Mouse (Mus musculus): ENCODE results near the gene Pja2. TPM values are rescaled to one million over a fixed set of nuclear protein-coding genes. Genes with fewer than 3 reads are reported as not detected.

The Pja2 gene
- 49.6 and 50.9 TPM in 2 replicates for polyA plus RNA-seq (2015; fragmentation: Nextera tagmentation; extraction: Ambion mirVana)

DNA sequence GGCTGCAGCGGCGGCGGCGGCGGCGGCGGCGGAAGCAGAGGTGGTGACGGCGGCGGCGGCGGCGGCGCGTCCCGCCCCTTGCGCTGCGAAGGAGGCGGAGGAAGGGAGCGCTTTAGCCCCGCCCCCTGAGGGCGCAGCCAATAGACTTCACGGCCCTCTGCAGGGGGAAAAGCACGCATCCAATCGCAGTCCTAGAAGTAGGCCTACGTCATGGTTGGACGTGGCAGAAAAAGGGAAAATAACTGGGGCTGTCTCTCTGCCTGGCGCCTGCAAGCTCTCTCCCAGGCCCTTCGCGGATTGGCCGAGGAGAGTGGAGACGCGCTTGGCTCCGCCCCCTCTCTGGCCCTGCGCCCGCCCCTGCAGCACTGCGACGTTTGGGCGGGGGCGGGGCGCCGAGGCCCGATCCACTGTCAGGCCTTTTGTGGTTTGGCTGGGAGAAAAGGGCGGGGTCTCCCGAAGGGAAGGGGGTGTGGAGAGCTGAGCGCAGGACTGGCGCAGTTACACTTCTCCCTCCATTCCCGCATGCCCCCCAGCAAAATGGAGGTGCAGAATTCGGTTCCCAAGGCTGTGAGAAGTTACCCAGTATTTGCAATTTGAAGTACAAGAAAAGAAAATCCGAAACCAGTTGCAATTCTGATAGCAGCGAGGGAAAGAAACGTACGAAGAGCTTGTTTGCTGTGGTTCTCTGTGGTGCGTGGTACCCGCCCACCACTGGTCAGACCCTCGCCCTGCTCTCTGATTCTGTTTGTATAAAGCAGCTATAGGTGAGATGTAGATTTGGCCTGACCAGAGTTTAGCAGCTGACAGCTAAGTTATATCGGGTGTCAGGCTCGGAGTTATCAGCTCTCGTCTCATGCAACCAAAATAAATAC lies at the start of gene Pja2:
Gene Pja2, minus strand, starts transcription at position 19 of the 872 bp plus-strand sequence.
- H3K4me1 ChIP-seq (ENCODE audit: control insufficient read depth, insufficient read depth, low read length), result peaks cover 5% of the 10 kb centered on the region
- WGBS, result under 1% methylated on average over 42 of the region's 60 CpGs

DNA sequence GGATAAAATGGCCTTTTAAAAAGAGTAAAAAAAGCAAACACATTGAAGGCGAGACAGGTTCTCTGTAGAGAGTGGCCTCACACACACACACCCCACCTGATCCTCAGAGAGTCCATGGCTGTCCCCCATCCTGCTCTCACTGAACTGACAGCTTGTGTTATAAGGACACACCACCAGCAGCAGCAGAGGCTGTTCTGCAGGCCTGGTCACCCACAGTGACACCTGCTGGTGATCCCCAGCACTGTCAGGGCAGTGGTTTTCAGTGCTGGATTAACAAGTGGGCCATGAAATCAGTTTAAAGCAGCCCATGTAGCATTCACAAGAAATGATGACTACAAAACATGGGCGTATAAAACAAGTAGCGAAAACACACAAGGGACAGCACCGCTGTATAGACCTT lies 43.6 kb upstream of the Pja2 start:
- no peak overlapping the region for H3K9ac ChIP-seq (ENCODE audit: low read depth, low read length)
- no peak overlapping the region for H3K4me3 ChIP-seq (ENCODE audit: low read length)
- no peaks in the 10 kb centered on the region for H3K4me1 ChIP-seq (ENCODE audit: control insufficient read depth, insufficient read depth, low read length)
- no peaks in the 10 kb centered on the region for H3K36me3 ChIP-seq (ENCODE audit: control insufficient read depth, insufficient read depth, low read length)
- H3K9me3 ChIP-seq (ENCODE audit: control insufficient read depth, low read length), result no peaks in the 10 kb centered on the region
- no peak overlapping the region for H3K27ac ChIP-seq (ENCODE audit: low read length)
- ATAC-seq, result peak; percentile 63; the same call in 1 of the 2 replicates
- H3K27me3 ChIP-seq (replicated peaks; ENCODE audit: control insufficient read depth, insufficient read depth, low read length), result no peaks in the 10 kb centered on the region
- H3K4me2 ChIP-seq (ENCODE audit: low read depth, low read length), result no peak overlapping the region
- WGBS, result 71% methylated on average over 4 of the region's 4 CpGs

More for the DNA sequence above, at the start of gene Pja2:
- Histone ChIP-seq H3K4me3 (ENCODE audit: low read length) (peak within 1 kb of the TSS; percentile 99), H3K27me3 (replicated peaks; ENCODE audit: control insufficient read depth, insufficient read depth, low read length) (no peaks in the 10 kb centered on the region), H3K4me2 (ENCODE audit: low read depth, low read length) (peak within 1 kb of the TSS; percentile 88), H3K36me3 (ENCODE audit: control insufficient read depth, insufficient read depth, low read length) (no peaks in the 10 kb centered on the region), H3K9me3 (ENCODE audit: control insufficient read depth, low read length) (no peaks in the 10 kb centered on the region), H3K27ac (ENCODE audit: low read length) (peak within 1 kb of the TSS; percentile 98), H3K9ac (ENCODE audit: low read depth, low read length) (peak within 1 kb of the TSS; percentile 98)
- ATAC-seq, result peak; percentile 100

DNA sequence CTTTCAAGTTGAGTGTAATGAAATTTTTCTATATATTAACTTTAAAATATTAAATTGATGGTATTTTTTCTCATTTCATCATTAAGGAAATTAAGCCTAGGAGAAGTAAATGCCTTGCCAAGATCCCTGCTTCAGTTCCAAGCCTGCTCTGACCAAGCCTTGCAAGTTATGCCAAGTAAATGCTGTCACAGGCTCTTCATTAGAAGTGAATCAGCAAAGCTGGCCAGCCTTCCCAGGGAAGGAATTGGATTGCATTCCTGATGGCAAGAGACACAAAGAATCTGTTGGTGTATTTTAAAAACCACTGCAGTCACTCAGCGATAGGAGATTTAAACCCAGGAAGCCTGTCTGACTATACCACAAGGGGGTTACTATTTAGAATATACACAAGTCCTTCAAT lies 32.0 kb upstream of the Pja2 start:
- no peak overlapping the region for H3K4me2 ChIP-seq (ENCODE audit: low read depth, low read length)
- H3K9me3 ChIP-seq (ENCODE audit: control insufficient read depth, low read length), result no peaks in the 10 kb centered on the region
- no peaks in the 10 kb centered on the region for H3K36me3 ChIP-seq (ENCODE audit: control insufficient read depth, insufficient read depth, low read length)
- no peaks in the 10 kb centered on the region for H3K4me1 ChIP-seq (ENCODE audit: control insufficient read depth, insufficient read depth, low read length)
- ATAC-seq, result no peak
- H3K9ac ChIP-seq (ENCODE audit: low read depth, low read length), result no peak overlapping the region
- WGBS, result 62% methylated on average over 1 of the region's 1 CpGs
- H3K4me3 ChIP-seq (ENCODE audit: low read length), result no peak overlapping the region
- H3K27me3 ChIP-seq (replicated peaks; ENCODE audit: control insufficient read depth, insufficient read depth, low read length), result no peaks in the 10 kb centered on the region
- H3K27ac ChIP-seq (ENCODE audit: low read length), result no peak overlapping the region

DNA sequence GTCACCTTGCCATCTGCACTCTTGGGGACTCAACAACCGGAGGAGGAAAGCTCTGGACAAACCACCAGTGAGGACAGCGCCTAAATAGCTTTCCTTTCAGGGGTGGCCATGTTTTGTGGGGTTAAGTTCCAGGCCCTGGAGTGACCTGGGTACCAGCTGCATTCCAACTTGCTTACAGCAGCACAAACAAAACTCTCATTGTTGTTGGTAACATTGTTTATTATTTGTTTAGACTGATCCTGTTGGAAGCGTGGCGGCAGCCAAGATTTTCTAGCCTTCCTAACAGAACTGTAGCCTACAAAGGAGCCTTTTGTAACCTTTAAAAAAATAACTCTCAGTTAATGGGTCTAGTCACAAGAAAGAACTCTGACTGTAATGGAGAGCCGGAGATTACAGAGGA lies 30.9 kb upstream of the Pja2 start:
- ATAC-seq, result no peak
- H3K4me3 ChIP-seq (ENCODE audit: low read length), result no peak overlapping the region
- no peaks in the 10 kb centered on the region for H3K9me3 ChIP-seq (ENCODE audit: control insufficient read depth, low read length)
- no peaks in the 10 kb centered on the region for H3K27me3 ChIP-seq (replicated peaks; ENCODE audit: control insufficient read depth, insufficient read depth, low read length)
- no peak overlapping the region for H3K4me2 ChIP-seq (ENCODE audit: low read depth, low read length)
- 72% methylated on average over 5 of the region's 5 CpGs for WGBS
- no peaks in the 10 kb centered on the region for H3K4me1 ChIP-seq (ENCODE audit: control insufficient read depth, insufficient read depth, low read length)
- no peaks in the 10 kb centered on the region for H3K36me3 ChIP-seq (ENCODE audit: control insufficient read depth, insufficient read depth, low read length)
- no peak overlapping the region for H3K9ac ChIP-seq (ENCODE audit: low read depth, low read length)
- no peak overlapping the region for H3K27ac ChIP-seq (ENCODE audit: low read length)

DNA sequence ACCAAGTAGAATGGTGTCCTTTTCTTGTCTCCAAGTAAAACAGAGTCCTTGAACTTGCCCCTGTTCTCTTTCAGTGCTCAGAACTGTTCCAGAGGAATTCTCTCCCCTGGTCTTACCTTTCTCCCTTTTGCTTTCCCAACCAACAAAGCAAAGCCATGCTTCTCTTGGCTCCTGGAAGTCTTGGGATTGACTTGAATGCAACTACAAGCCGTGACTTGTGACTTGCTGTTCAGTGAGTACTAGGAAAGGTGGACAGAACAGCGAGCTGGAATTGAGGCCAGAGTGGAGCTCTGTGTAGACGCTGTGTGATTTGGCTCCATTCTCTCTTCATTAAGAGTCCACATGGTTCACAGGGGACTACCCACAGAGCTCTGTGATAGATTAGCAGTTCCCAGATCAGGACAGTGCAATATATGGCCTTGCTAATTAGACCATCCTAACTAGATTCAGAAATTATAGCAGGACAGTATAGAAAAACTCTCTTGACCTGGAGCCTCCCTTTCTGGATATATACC lies 30.3 kb upstream of the Pja2 start:
- no peak for ATAC-seq
- H3K9me3 ChIP-seq (ENCODE audit: control insufficient read depth, low read length), result no peaks in the 10 kb centered on the region
- no peak overlapping the region for H3K4me2 ChIP-seq (ENCODE audit: low read depth, low read length)
- no peak overlapping the region for H3K9ac ChIP-seq (ENCODE audit: low read depth, low read length)
- no peaks in the 10 kb centered on the region for H3K4me1 ChIP-seq (ENCODE audit: control insufficient read depth, insufficient read depth, low read length)
- 89% methylated on average over 3 of the region's 3 CpGs for WGBS
- H3K27me3 ChIP-seq (replicated peaks; ENCODE audit: control insufficient read depth, insufficient read depth, low read length), result no peaks in the 10 kb centered on the region
- H3K4me3 ChIP-seq (ENCODE audit: low read length), result no peak overlapping the region
- H3K36me3 ChIP-seq (ENCODE audit: control insufficient read depth, insufficient read depth, low read length), result no peaks in the 10 kb centered on the region
- H3K27ac ChIP-seq (ENCODE audit: low read length), result no peak overlapping the region

DNA sequence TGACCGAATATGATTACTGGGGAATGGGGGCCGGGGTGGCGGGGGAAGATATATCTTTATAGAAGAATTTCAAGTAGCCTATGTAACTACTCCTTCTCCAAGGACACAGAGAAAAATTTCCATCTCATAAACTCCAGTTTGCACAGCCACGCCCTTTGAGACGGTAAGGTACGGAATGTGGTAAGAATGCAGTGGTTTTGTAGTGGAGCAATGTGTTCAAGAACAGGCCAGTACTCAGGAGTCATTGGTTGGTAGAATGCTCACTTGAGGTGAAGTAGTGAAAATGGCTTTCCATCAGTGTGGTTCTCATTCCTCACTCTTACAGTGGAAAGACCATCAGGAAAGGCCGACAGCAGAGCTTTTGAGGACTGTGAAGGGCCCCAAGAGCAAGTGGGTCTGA lies 22.2 kb upstream of the Pja2 start:
- no peak for ATAC-seq
- no peak overlapping the region for H3K4me2 ChIP-seq (ENCODE audit: low read depth, low read length)
- H3K36me3 ChIP-seq (ENCODE audit: control insufficient read depth, insufficient read depth, low read length), result no peaks in the 10 kb centered on the region
- 89% methylated on average over 7 of the region's 7 CpGs for WGBS
- H3K27me3 ChIP-seq (replicated peaks; ENCODE audit: control insufficient read depth, insufficient read depth, low read length), result no peaks in the 10 kb centered on the region
- H3K27ac ChIP-seq (ENCODE audit: low read length), result no peak overlapping the region
- no peak overlapping the region for H3K9ac ChIP-seq (ENCODE audit: low read depth, low read length)
- H3K4me1 ChIP-seq (ENCODE audit: control insufficient read depth, insufficient read depth, low read length), result no peaks in the 10 kb centered on the region
- H3K9me3 ChIP-seq (ENCODE audit: control insufficient read depth, low read length), result no peaks in the 10 kb centered on the region
- no peak overlapping the region for H3K4me3 ChIP-seq (ENCODE audit: low read length)

DNA sequence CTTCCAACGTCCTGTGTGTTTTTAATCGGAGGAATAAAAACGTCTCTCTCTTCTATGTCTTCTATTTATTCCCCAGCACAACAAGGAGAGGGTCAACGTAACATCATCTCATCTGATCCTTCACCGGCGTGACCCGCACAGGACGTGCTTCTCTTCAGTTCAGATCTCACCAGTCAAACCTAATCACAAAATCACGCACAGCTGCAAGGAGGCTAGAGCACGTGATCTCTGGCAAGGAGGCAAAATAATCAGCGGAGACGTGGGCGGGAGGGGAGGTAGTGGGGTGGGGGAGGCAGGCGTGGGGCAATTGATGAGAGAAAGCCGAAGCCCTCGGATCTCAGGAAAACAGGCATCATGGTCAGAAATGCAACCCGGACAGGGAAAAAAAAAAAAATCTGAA lies 14.4 kb upstream of the Pja2 start:
- no peak overlapping the region for H3K27ac ChIP-seq (ENCODE audit: low read length)
- no peaks in the 10 kb centered on the region for H3K4me1 ChIP-seq (ENCODE audit: control insufficient read depth, insufficient read depth, low read length)
- H3K36me3 ChIP-seq (ENCODE audit: control insufficient read depth, insufficient read depth, low read length), result no peaks in the 10 kb centered on the region
- 53% methylated on average over 17 of the region's 17 CpGs for WGBS
- H3K9me3 ChIP-seq (ENCODE audit: control insufficient read depth, low read length), result no peaks in the 10 kb centered on the region
- no peak overlapping the region for H3K4me2 ChIP-seq (ENCODE audit: low read depth, low read length)
- no peaks in the 10 kb centered on the region for H3K27me3 ChIP-seq (replicated peaks; ENCODE audit: control insufficient read depth, insufficient read depth, low read length)
- no peak for ATAC-seq
- no peak overlapping the region for H3K4me3 ChIP-seq (ENCODE audit: low read length)
- H3K9ac ChIP-seq (ENCODE audit: low read depth, low read length), result no peak overlapping the region

DNA sequence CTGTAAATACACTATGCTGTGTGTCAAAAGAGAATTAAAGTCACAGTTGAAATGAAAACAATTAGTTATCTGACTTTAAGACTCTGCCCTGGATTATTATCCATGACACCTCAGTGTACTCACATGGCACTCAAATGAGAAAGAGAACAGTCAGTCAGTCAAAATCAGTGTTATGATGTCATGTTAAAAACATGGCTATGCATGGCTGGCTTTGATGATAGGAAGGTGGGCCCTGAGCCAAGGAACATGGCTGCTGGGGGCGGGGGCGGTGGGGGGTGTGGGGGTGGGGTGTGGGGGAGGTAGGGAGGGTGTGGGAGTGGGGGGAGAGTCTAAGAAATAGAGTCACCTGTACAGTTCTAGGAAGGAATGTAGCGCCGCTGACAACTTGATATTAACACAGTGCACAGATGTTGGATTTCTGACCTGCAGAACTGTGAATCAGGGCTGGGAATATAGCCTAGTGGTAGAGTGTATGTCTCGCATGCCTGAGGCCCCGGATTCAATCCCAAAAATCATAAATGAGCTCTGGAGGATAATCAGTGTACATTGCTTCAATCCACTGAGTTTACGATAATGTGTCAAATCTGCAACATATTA lies 13.0 kb upstream of the Pja2 start:
- WGBS, result 83% methylated on average over 7 of the region's 7 CpGs
- Histone ChIP-seq H3K36me3 (ENCODE audit: control insufficient read depth, insufficient read depth, low read length) (no peaks in the 10 kb centered on the region), H3K9ac (ENCODE audit: low read depth, low read length) (no peak overlapping the region), H3K9me3 (ENCODE audit: control insufficient read depth, low read length) (no peaks in the 10 kb centered on the region), H3K4me3 (ENCODE audit: low read length) (no peak overlapping the region), H3K4me2 (ENCODE audit: low read depth, low read length) (no peak overlapping the region), H3K27me3 (replicated peaks; ENCODE audit: control insufficient read depth, insufficient read depth, low read length) (no peaks in the 10 kb centered on the region), H3K27ac (ENCODE audit: low read length) (no peak overlapping the region), H3K4me1 (ENCODE audit: control insufficient read depth, insufficient read depth, low read length) (no peaks in the 10 kb centered on the region)
- ATAC-seq, result no peak

DNA sequence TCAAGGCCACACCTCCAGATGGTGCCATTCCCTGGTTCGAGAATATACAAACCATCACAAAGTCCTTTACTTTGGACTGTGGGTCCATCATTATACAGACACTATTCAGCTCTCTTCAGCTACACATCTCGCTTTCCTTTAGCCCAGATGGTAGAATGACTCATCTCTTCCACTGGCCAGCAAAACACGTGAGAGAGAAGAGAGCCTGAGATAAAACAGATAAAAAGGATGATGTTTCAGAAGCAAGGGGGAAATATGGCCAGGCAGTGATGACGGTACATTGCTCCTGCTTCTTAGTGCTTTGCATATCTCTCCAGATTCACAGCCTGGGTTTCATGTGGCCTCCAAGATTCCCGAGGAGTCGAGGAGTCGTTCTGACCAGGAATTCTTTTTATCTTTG lies 10.0 kb upstream of the Pja2 start:
- Histone ChIP-seq H3K4me3 (ENCODE audit: low read length) (no peak overlapping the region), H3K27ac (ENCODE audit: low read length) (no peak overlapping the region), H3K36me3 (ENCODE audit: control insufficient read depth, insufficient read depth, low read length) (no peaks in the 10 kb centered on the region), H3K9me3 (ENCODE audit: control insufficient read depth, low read length) (no peaks in the 10 kb centered on the region), H3K27me3 (replicated peaks; ENCODE audit: control insufficient read depth, insufficient read depth, low read length) (no peaks in the 10 kb centered on the region), H3K4me2 (ENCODE audit: low read depth, low read length) (no peak overlapping the region), H3K9ac (ENCODE audit: low read depth, low read length) (no peak overlapping the region), H3K4me1 (ENCODE audit: control insufficient read depth, insufficient read depth, low read length) (no peaks in the 10 kb centered on the region)
- WGBS, result 55% methylated on average over 7 of the region's 7 CpGs
- ATAC-seq, result no peak
